Mouse (Mus musculus): Measurements from ENCODE around the gene Pih1d1.
"Not testable (repeated sequence)": the region's sequence is repeated elsewhere in the genome, so short reads cannot be mapped to it uniquely, and the experiment has no call there.

Pih1d1 gene

GRCm38 (mm10) chr7:45168656-45169055 is 14.6 kb downstream of the Pih1d1 start:
- no peak for DNase-seq (ENCODE audit: low spot score)

GRCm38 (mm10) chr7:45169495-45169894 is 15.4 kb downstream of the Pih1d1 start:
- no peak for DNase-seq (ENCODE audit: low spot score)

DNA sequence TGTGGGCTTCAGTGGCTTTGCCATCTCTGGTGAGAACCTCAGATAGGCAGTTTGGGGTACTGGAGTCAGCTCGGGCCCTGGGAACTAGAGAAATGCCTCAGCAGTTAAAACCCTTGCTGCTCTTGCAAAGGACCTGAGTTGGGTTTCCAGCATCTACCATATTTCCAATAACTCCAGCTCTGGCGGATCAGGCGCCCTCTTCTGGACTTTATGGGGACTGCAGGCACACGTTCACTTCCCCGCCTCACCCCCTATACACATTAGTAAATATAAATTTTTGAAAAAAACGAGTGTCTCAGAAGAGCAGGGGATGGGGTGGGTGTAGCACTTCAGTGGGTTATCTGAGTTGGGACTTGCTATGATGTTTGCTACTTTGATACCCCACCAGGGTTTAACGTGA is 18.9 kb downstream of the Pih1d1 start:
- DNase-seq (ENCODE audit: low spot score), result peak; percentile 49

GRCm38 (mm10) chr7:45173772-45174171 is 19.7 kb downstream of the Pih1d1 start:
- DNase-seq (ENCODE audit: low spot score), result not testable (repeated sequence)

DNA sequence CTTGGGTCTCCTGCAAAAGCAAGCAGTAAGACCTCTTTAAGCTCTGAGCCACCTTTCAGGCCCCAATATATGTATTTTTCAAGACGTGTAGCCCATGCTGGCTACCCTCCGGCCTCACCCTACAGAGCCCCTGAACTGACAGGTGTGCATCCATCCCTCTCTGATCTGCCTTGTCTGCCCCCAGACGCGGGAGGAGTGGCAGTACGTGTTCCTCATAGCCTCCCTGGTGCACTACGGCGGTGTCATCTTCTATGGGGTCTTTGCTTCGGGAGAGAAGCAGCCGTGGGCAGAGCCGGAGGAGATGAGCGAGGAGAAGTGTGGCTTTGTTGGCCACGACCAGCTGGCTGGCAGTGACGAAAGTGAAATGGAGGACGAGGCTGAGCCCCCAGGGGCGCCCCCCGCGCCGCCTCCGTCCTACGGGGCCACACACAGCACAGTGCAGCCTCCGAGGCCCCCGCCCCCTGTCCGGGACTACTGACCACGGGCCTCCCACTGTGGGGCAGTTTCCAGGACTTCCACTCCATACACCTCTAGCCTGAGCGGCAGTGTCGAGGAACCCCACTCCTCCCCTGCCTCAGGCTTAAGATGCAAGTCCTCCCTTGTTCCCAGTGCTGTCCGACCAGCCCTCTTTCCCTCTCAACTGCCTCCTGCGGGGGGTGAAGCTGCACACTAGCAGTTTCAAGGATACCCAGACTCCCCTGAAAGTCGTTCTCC is 20.6 kb downstream of the Pih1d1 start:
- DNase-seq (ENCODE audit: low spot score), result no peak

GRCm38 (mm10) chr7:45175398-45175797 is 21.3 kb downstream of the Pih1d1 start:
- DNase-seq (ENCODE audit: low spot score), result no peak

DNA sequence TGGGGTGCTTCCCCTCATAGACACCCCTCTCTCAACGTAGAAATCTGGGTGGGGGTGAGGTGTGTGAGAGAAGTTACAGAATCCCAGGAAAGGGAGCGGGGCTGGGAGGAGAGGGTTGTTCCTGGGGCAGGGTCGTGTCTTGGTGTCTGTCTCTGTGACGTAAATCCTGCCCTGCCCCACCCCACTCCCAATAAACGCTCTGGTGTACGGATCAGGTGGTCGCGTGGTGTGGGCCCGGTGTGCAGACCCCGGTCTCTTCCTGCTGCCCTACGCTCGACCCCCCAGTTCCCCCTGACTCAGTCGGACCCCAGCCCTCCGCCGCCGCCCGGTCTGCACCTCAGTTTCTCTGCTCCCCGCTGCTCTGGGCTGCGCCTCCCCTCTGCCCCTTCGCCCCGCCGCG is 21.8 kb downstream of the Pih1d1 start:
- DNase-seq (ENCODE audit: low spot score), result no peak

- no peak for DNase-seq (ENCODE audit: low spot score)
Observed at GRCm38 (mm10) chr7:45176356-45176755, 22.3 kb downstream of the Pih1d1 start.

GRCm38 (mm10) chr7:45178550-45178949 is 24.4 kb downstream of the Pih1d1 start:
- no peak for DNase-seq (ENCODE audit: low spot score)

DNA sequence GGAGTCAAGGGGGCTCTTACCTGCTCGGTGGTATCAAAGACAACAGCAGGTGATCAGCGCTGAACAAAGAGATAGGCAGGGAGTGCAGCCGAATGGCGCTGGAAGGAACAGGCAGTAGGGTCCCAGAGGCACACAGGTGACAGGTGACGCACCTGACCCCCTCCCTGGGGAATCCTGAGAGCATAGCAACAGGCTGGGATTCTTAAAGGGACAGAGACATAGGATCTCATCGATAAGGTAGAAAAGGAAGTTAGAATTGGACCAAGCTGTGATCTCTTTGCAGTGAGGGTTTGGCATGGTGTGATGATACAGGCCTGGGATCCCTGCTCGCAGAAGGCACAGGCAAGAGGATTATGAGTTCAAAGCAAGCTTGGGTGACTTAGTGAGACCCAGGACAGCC is 25.4 kb downstream of the Pih1d1 start, which contains the start of gene Gfy:
Gene Gfy (minus strand): TSS at position 101 of the 400 bp plus-strand sequence.
- no peak for DNase-seq (ENCODE audit: low spot score)

DNA sequence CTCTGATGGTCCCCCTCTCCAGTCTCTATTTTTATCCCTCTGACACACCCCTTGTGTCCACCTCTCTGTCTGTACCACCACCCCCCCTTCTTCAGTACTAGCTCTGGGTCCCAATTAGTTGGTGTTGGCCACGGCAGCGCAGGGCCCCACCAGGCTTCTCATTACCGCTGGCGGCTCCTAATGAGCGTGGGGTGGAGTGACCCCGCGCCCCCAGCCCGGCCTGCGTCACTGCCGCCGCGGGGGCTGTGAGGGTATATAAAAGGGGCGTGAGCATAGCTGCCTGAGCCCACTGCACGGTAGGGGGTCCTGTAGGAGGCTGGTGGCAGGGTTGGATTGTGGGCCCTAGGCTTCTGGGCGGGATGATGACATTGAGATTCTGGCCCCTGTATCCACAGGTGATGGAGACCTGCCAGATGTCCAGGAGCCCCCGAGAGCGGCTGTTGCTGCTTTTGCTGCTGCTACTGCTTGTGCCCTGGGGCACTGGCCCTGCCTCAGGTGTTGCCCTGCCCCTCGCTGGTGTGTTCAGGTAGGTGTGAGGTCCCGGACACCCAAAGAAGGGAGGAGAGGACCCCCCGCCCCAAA is 26.9 kb downstream of the Pih1d1 start, which contains the start of gene Pth2:
Gene Pth2 (plus strand): TSS at position 100 of the 582 bp plus-strand sequence.
- DNase-seq (ENCODE audit: low spot score), result no peak

DNA sequence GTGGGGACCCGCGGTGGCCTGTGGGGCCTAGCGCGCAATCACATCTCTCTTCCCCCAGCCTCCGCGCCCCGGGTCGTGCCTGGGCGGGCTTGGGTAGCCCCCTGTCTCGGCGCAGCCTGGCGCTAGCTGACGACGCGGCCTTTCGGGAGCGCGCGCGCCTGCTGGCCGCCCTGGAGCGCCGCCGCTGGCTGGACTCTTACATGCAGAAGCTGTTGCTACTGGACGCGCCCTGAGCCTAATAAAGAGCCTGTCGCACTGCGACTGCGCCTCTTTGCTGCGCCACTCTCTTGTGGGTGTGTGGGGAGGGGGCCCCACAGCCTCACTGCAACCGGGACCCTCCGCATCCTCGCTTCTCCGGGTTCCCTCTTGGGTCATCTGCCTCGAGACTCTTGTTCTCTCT is 27.4 kb downstream of the Pih1d1 start:
- DNase-seq (ENCODE audit: low spot score), result no peak

DNA sequence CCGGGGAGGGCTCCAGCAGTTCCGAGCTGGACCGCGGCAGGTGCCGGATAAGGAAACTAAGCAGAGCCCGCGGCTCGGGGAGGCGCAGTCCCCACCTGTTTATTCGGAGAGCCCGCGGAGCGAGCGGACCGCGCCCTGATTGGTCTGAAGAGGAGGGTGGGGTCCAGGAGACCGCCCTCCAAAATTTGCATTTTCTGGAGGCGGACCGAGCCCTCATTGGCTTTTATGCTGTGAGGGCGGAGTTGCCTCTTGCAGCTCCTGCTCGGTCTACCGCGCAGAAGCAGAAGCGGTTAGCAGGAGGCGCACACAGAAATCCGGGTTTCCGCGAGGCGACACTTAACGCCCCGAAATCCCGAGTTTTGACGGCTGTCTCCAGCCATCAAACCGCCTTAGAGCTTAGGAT is 28.1 kb downstream of the Pih1d1 start:
- DNase-seq (ENCODE audit: low spot score), result peak; percentile 93

GRCm38 (mm10) chr7:45182606-45183005 is 28.5 kb downstream of the Pih1d1 start:
- DNase-seq (ENCODE audit: low spot score), result no peak

DNA sequence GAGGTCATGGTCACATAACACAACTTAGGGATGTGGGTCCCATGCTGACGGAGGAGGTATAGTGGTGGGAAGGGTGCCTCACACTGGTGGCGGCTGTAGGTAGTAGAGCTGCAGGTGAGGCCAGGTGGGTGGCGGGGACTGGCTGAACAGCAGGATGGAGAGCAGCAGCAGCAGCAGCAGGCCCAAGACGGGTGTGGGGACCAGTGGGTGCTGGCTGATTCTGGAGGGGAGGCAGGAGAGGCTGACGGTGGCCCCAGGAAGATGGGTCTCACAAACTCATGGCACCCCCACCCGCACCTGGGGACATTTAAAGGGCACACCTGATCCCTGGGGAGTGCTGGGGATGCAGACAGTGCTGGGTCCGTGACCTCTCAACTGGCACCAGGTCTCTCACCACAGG is 29.6 kb downstream of the Pih1d1 start:
- no peak for DNase-seq (ENCODE audit: low spot score)

DNA sequence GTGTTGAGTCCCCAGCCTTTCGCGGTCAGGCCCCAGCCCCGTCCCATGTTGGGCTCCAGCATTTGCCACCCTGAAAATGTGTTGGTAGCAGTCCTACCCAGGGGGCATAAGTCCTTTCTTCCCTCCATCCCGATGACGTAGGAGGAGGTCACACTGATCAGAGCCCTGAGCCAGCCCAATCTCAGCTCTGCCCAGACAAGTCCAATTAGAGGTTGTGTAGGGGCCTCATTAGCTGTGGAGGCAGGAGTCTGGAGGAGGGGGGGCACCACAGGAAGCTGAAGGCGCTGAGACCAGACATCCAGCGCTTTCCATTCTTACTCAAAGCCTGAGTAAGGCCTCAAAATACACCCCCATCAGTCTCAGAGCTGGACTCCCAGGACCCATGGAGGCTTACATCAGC is 31.8 kb downstream of the Pih1d1 start:
- DNase-seq (ENCODE audit: low spot score), result no peak

DNA sequence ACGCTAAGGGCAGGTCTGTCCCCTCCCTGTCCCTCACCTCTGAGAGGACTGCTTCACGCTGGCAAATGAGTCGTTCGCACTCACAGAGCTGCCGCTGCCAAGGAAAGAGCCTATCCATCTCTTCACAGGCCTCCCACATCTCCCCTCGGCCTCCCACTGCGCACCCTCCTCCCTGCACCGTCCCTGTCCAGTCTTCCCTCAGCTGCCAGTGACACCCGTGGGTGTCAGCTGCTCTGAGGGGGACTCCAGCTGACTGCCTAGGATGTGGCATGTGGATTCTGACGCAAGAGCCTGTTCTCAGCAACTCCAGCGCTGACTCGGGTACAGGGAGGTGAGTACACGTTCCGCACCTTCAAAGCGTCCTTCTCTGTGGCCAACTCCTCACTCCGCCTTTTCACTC is 35.5 kb downstream of the Pih1d1 start:
- no peak for DNase-seq (ENCODE audit: low spot score)

GRCm38 (mm10) chr7:45190186-45190585 is 36.1 kb downstream of the Pih1d1 start:
- DNase-seq (ENCODE audit: low spot score), result no peak

- DNase-seq (ENCODE audit: low spot score), result no peak
Observed at GRCm38 (mm10) chr7:45191161-45191560, 37.1 kb downstream of the Pih1d1 start.

DNA sequence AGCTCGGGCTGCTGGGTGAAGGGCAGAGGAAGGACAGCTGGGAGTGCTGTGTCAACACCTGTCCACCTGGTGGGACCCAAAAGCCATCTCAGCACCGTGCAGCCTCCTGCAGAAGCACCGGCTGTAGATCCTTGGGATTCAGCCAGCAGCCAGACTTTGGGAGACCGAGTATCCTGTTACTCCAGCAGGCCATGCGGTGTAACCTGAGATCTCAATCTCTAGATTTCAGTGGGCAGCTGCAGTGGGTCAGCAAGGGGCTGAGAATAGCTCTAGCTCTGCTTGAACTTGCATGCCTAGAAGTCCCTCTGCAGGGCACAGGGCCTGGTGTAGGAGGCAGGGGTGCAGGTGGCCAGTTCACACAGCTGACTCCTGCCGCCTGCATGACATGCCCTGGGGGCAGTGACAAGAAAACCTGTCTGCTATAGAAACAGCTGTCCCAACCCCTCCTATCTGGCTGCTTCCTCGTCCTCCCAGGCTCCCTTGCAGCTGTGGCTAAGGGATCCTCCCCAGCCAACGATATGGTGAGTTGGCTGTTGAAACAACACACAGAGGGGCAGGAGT is 37.8 kb downstream of the Pih1d1 start:
- DNase-seq (ENCODE audit: low spot score), result no peak

DNA sequence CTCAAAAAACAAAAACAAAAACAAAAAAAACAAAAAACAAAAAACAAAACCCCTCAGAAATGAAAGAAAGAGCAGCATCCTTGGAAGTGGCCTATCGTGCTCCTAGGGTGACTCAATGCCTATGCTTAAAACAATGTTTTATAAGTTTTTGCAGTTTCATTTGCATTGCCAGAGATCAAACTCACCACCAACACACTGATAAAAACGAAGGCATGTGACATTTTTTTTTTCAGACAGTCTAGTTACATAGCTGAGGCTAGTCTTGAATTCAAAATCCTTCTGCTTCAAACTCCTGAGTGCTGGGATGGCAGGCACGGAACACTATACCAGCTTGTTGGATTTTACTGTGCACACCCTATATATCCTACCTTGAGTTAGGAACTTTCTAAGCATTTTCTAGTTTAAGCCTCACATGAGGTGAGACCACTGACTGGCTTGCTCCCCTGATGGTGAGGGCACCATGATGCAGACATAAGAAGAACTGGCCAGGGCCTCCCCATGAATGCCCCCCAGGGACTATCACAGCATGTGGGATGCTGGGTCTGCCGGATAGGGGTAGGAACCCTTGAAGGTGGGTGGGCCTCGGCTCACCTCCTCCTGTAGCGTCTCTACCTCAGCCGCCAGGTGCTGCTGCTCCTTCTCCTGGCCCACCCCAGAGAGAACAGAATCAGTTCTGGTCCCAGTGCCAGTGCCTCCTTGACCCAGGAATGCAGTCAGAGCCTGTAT is 38.6 kb downstream of the Pih1d1 start:
- DNase-seq (ENCODE audit: low spot score), result no peak

DNA sequence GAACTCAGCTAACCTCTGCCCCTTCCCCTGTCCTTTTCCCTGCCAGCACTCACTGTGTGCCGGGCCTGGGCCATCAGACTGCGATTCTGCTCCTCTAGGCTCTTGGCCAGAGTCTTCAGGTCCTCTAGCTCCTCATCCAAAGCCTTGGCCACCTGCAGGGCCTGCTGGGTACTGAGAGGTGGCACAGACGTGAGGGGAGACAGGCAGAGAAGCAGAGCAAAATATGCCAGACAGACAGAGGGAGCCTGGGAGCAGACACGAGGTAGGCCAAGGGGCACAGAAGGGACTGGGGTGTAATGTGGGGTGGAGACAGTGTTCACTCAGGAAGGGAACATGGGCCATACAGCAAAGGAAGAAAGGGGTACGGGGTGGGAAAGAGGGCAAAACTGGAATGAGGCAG is 39.3 kb downstream of the Pih1d1 start:
- no peak for DNase-seq (ENCODE audit: low spot score)
